Mouse (Mus musculus): ENCODE results near the gene Fto.

Gene Fto

DNA sequence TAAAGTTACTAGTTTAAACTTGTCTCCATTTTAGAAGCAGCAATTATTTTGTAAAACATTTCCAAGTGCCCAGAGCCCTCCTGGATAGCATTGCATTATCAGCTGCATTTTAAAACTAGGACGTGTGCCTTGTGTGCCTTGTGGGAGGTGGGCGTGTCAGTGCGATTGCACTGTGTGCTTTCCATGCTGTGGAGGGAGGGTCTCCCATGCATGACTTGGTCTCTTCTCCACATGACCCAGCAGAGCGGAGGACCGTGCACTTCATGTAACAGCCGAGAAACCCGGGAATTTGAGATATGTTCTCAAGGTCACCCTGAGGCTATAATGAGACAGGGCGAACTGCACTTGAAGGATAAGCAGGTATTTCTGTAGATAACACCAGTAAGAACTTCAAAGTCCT, 347.6 kb downstream of the Fto start:
- DNase-seq (ENCODE audit: low spot score in 2 of 2), result no peak

DNA sequence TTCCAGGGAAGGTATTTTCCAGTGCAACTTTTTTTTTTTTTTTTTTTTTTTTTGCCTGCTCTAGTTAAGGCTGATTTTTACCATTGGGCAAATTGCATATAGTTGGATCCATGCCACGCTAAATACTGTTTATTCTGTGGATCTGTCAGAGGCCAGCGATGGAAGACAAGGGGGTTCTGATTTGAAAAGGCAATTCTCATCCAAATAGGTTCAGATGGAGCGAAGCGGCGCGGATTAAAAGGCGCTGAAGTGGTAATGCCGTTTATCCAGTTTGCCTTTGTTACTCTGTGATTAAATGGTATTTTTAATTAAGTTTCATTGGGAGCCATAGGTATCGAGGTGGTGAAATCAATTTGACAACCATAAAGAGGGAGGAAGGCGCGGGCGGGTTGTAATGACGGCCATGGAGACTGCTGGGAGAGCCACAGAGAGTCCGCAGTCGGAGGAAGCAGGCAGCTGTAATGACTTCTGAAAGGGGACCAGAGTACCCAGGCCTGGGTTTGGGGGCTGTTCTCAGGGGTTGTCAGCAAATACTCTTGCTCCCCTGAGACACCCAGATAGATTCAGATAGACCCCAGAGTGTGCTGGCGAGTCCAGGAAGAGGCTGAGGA, 356.2 kb downstream of the Fto start:
- DNase-seq (ENCODE audit: low spot score in 2 of 2), result no peak

DNA sequence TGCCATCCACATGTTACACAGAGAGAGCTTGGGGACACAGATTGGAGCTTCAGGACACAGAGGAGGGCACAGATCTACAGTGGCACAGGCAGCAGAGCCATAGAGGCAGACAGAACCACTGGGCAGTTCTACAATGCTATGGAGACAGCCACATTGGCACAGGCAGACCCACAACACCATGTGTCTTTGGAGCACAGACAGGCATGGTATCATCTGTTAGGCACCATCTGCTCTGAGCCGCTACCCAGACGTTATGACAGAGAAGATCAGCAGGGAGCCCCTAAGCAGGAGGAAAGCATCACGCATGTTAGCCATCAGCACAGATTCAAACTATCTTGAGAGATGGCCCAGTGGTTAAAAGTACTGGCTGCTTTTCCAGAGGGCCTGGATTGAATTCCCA, 363.6 kb downstream of the Fto start:
- no peak for DNase-seq (ENCODE audit: low spot score in 2 of 2)

DNA sequence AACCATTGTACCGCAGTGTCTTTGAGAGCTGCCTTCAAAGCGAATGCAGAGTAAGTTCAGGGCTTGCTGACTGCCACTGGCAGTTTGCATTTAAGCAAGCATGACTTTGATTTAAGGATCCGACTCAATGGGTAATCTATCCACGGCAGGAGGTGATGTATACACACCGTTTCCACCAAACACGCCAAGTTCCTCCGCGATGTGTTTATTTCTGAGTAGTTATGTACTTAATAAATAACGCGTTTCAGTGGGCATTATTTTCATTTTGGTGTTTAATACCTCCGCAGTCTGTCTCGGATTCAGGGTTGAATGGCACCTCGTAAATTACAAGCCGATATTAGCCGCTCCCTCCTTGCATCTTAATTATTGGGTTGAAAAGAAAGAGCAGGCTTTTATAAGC, 366.1 kb downstream of the Fto start:
- no peak for DNase-seq (ENCODE audit: low spot score in 2 of 2)

DNA sequence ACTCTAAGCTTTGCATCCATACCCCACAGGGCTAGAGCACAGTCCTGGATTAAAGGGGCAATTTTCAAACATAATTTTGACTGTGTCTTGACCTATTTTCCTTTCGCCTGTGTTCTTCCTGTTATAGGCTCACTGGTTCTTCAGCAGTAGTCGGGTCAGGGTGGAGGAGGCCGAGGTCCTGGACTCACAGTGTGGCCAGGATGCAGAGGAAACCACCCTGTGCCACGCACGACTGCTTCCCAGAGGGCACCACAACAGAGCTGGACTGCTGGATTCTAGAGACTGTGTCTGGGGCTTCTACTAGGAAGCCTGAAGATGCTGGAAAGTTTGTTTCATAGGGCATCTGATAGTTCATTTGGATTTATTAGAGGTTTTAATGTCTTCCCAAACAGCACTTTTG, 366.8 kb downstream of the Fto start:
- DNase-seq (ENCODE audit: low spot score in 2 of 2), result no peak

DNA sequence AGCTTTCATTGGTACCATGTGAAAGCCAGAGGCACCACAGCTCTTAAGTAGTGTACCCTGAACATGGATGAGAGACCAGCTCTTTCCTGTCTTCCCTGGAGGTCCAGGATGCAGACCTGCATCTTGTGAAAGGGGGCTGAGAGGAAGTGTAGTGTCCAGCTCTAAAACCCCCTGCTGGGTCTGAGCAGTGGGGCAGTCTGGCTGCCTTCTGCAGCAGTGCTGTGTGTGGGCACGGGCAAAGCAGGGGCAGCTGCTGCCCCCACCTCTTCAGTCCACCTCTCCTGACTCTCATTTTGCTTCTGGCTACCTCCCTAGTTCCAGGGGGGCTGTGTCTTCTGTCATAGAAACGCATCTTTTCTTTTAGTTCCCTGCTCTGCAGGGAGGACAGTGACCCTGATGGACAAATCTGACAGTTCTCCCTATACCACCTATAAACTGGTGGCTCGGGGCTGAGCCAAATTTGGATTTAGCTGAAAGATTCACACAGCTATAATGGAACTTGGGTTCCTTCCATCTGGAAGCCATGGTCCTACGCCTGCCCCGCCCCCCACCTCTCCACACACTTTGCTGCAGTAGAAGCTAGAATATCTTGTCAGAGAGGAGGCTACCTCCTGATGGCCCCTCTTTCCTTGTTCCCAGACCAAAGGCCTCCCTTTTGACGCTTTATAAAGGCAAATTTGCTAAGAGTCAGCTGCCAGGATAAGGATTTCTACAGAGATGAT, 371.4 kb downstream of the Fto start:
- no peak for DNase-seq (ENCODE audit: low spot score in 2 of 2)

GRCm38 (mm10) chr8:91685408-91685807, 372.1 kb downstream of the Fto start:
- no peak for DNase-seq (ENCODE audit: low spot score in 2 of 2)

GRCm38 (mm10) chr8:91692056-91692721, 378.9 kb downstream of the Fto start:
- DNase-seq (ENCODE audit: low spot score in 2 of 2), result no peak

DNA sequence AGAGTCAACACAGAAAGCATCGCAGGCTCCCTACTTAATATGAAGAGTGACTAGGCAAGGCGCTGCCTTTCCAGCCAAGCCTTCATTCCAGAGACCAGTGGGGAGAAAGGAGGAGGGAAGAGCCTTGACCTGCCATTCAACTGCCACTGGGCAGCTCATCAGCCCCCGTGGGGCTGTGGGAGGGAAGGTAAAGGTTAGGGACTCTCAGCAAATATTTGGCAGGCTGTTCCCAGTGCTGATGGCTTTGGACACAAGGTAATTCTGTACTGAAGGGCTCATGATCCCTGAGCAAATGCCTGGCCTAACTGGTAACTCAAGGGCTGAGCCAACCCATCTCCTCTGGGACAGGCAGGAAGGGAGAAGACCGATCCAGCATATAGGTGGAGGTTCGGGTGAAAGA, 393.2 kb downstream of the Fto start:
- no peak for DNase-seq (ENCODE audit: low spot score in 2 of 2)

GRCm38 (mm10) chr8:91708661-91709060, 395.3 kb downstream of the Fto start:
- DNase-seq (ENCODE audit: low spot score in 2 of 2), result no peak

DNA sequence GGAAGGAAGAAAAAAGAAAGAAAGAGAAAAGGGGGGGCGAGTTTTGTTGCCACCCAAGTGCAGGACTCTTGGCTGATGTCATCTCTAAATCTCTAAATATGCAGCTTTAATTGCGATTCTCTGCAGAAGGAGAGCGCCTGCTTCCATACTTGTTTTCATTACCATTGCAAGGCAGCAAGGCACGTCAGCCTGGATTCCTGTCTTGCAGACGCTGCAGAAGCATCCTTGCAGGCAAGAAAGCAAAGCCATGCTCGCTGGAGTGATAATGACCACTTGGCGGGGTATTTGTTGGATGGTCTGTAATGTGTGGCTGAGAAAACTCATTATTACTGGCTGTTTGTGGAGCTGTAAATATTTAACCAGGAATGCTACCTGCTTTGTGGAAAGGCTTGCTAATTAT, 396.4 kb downstream of the Fto start:
- DNase-seq (ENCODE audit: low spot score in 2 of 2), result no peak

DNA sequence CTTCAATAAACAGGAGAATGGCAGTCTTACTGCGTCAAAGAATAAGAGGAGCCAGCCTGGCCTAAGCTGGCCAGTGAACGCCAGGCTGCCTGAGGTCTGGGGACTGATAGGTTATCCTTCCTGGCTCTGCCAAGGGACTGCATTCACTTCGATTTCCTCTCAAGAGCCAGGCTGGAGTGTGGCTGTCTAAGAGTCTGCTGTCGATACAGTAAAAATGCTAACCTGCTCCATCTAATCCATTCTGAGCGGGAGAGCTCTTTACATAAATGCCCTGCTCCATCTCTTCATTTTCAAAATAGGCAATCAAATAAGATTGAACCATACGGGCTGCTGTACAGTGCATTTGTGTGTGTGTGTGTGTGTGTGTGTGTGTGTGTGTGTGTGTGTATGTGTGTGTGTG, 397.9 kb downstream of the Fto start:
- no peak for DNase-seq (ENCODE audit: low spot score in 2 of 2)

- no peak for DNase-seq (ENCODE audit: low spot score in 2 of 2)
Observed at GRCm38 (mm10) chr8:91711981-91712598, 398.8 kb downstream of the Fto start.

GRCm38 (mm10) chr8:91712731-91713569, 399.6 kb downstream of the Fto start:
- peak in 1 of 2 experiments; percentile 11 for DNase-seq (ENCODE audit: low spot score in 2 of 2)

GRCm38 (mm10) chr8:91713677-91714312, 400.5 kb downstream of the Fto start:
- DNase-seq (ENCODE audit: low spot score in 2 of 2), result no peak

- no peak for DNase-seq (ENCODE audit: low spot score in 2 of 2)
Observed at GRCm38 (mm10) chr8:91714733-91715132, 401.4 kb downstream of the Fto start.

DNA sequence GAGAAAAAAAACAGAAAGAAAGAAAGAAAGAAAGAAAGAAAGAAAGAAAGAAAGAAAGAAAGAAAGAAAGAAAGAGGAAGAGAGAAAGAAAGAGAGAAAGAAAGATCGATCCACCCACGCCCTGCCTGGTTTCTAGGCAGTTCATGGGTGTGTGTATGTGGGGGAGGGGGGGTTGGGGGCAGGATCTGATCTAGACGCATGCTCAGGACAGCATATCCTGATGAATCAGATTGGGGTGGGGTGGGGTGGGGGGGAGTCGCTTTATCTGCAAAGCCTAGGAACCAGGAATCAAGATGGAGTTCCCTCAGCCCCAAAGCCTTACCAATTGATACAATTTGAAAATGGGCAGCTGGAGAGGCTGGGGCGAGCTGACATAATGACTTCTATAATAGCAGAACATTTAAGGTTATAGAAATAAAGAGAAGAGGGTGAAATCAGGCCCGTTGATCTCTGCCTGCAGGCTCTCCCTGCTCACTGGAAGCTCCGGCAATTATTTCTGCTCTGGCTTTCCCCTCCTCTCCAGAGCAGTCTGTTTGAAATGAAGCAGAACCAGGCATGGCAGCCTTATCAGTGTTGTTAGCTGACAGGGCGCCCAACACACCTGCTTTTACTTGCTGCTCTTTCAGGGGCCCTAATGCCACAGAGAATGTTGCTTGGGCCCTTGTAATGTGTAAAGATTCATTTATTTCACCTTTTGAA, 402.2 kb downstream of the Fto start:
- DNase-seq (ENCODE audit: low spot score in 2 of 2), result no peak
